In the genomic region with DNA sequence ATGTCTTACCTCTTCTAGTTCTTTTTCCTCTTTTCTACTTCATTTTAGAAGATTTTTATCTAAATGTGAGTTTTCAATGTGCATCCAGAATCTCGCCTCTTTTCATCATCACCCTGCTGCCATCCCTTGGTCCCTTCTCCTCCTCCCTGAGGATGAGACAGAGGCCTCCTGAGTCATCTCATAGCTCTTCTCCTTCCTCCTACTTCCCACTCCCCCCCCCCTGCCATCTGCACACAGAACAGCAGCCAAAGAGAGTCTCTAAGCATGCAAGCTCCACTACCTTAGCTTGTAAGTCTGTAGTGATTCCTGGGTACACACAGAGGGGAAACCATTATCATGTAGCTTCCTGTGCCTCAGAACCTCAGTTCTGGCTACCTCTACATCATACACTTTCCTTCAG, we compare ENCODE assay signal across 19 mouse cellular contexts.
A peak's percentile ranks its signal among the peaks of the same experiment; 100 is the strongest.
DNase-seq lines count a peak whose midpoint lies in the region; ATAC-seq and TF ChIP-seq lines count a peak whose summit lies in the region.
"Had no signal": no experiment of that assay in that cellular context is flagged by ENCODE, and none has a peak within 500 bp of the region (broad histone marks: within the 10 kb centered on the region; RNA-seq: fewer than 3 reads in every experiment).

No protein-coding gene starts in this region.

- no peaks in the 10 kb centered on the region for H3K36me3 ChIP-seq in forebrain, embryonic 13.5 days (ENCODE audit: poor library complexity, severe bottlenecking)
- H3K36me3 ChIP-seq in forebrain, embryonic 10.5 days (replicated peaks): no peaks in the 10 kb centered on the region
- no peaks in the 10 kb centered on the region for H3K36me3 ChIP-seq in intestine, postnatal 0 days (ENCODE audit: control insufficient read depth, insufficient read depth)
- H3K36me3 ChIP-seq: embryonic facial prominence, embryonic 13.5 days; limb, embryonic 13.5 days; midbrain, embryonic 10.5 days; neural tube, embryonic 15.5 days had no signal

- no peak for TF ChIP-seq CTCF in intestine, postnatal 0 days (IDR thresholded peaks at IDR 0.05; ENCODE audit: low read depth)

- no peak overlapping the region for H3K4me2 ChIP-seq in forebrain, embryonic 13.5 days
- no peak overlapping the region for H3K4me2 ChIP-seq in intestine, postnatal 0 days (replicated peaks; ENCODE audit: low read depth)
- H3K4me2 ChIP-seq: embryonic facial prominence, embryonic 13.5 days; limb, embryonic 13.5 days; neural tube, embryonic 15.5 days had no signal

- no peaks in the 10 kb centered on the region for H3K9me3 ChIP-seq in forebrain, embryonic 13.5 days (replicated peaks)
- H3K9me3 ChIP-seq in forebrain, embryonic 10.5 days: no peaks in the 10 kb centered on the region
- H3K9me3 ChIP-seq in intestine, postnatal 0 days (ENCODE audit: control insufficient read depth): no peaks in the 10 kb centered on the region
- H3K9me3 ChIP-seq: embryonic facial prominence, embryonic 13.5 days; limb, embryonic 13.5 days; midbrain, embryonic 10.5 days; neural tube, embryonic 15.5 days had no signal

- no peak overlapping the region for H3K9ac ChIP-seq in forebrain, embryonic 13.5 days
- no peak overlapping the region for H3K9ac ChIP-seq in intestine, postnatal 0 days (ENCODE audit: low read depth, low read length)
- H3K9ac ChIP-seq: embryonic facial prominence, embryonic 13.5 days; limb, embryonic 13.5 days; neural tube, embryonic 15.5 days had no signal

- no peak overlapping the region for H3K27ac ChIP-seq in forebrain, embryonic 13.5 days
- no peak overlapping the region for H3K27ac ChIP-seq in forebrain, embryonic 10.5 days
- no peak overlapping the region for H3K27ac ChIP-seq in intestine, postnatal 0 days (ENCODE audit: low read depth, low read length)
- H3K27ac ChIP-seq: embryonic facial prominence, embryonic 13.5 days; gastrocnemius, adult 2 months; hindbrain, postnatal 0 days; limb, embryonic 13.5 days; midbrain, embryonic 10.5 days; neural tube, embryonic 15.5 days had no signal

- DNase-seq in forebrain, embryonic 10.5 days (ENCODE audit: extremely low spot score, low spot score): no peak
- peak; percentile 42 for DNase-seq in layer of hippocampus, adult 9-11 months
- DNase-seq in layer of hippocampus, postnatal 10 days (ENCODE audit: low spot score in 2 of 2): no peak
- DNase-seq in cerebellum, postnatal 25 days: peak; percentile 60 to 79
- DNase-seq in right cerebral cortex, postnatal 25 days: peak; percentile 37
- DNase-seq in adrenal gland, postnatal 25 days: no peak
- DNase-seq: adrenal gland, adult 2 months; gastrocnemius, adult 2 months; heart, postnatal 14 days; kidney, adult 8-10 months; kidney, postnatal 4 days; thymus, postnatal 36 days had no signal

- WGBS in forebrain, embryonic 13.5 days: 92% methylated on average over 1 of the region's 1 CpGs
- WGBS in forebrain, embryonic 10.5 days: 79% methylated on average over 1 of the region's 1 CpGs
- WGBS in intestine, postnatal 0 days: 65% methylated on average over 1 of the region's 1 CpGs

- H3K27me3 ChIP-seq in forebrain, embryonic 13.5 days: no peaks in the 10 kb centered on the region
- H3K27me3 ChIP-seq in forebrain, embryonic 10.5 days (ENCODE audit: poor library complexity, severe bottlenecking): no peaks in the 10 kb centered on the region
- no peaks in the 10 kb centered on the region for H3K27me3 ChIP-seq in intestine, postnatal 0 days (replicated peaks; ENCODE audit: control insufficient read depth, insufficient read depth, low read length)
- H3K27me3 ChIP-seq: embryonic facial prominence, embryonic 13.5 days; limb, embryonic 13.5 days; neural tube, embryonic 15.5 days had no signal

- H3K4me3 ChIP-seq in forebrain, embryonic 13.5 days: no peak overlapping the region
- no peak overlapping the region for H3K4me3 ChIP-seq in forebrain, embryonic 10.5 days
- H3K4me3 ChIP-seq in intestine, postnatal 0 days (ENCODE audit: low read depth, low read length): no peak overlapping the region
- H3K4me3 ChIP-seq: embryonic facial prominence, embryonic 13.5 days; gastrocnemius, adult 2 months; limb, embryonic 13.5 days; midbrain, embryonic 10.5 days; neural tube, embryonic 15.5 days had no signal

- peak; percentile 48; the same call in 1 of the 2 replicates for ATAC-seq in forebrain, embryonic 13.5 days
- no peak for ATAC-seq in intestine, postnatal 0 days
- ATAC-seq: hindbrain, postnatal 0 days had no signal

- H3K4me1 ChIP-seq in forebrain, embryonic 13.5 days: no peaks in the 10 kb centered on the region
- H3K4me1 ChIP-seq in forebrain, embryonic 10.5 days: no peaks in the 10 kb centered on the region
- H3K4me1 ChIP-seq in intestine, postnatal 0 days (replicated peaks; ENCODE audit: control insufficient read depth, insufficient read depth, low read length): no peaks in the 10 kb centered on the region
- H3K4me1 ChIP-seq: embryonic facial prominence, embryonic 13.5 days; limb, embryonic 13.5 days; midbrain, embryonic 10.5 days; neural tube, embryonic 15.5 days had no signal

Comparison
In these comparisons a context has a peak if more than half of its experiments do, and no peak if none do; other contexts are left out.
1. DNase-seq: peak in layer of hippocampus, adult 9-11 months (single experiment), cerebellum, postnatal 25 days (2 of 2) and right cerebral cortex, postnatal 25 days (single experiment); none in forebrain, embryonic 10.5 days (single experiment), layer of hippocampus, postnatal 10 days (0 of 2) and adrenal gland, postnatal 25 days (single experiment).